Mouse (Mus musculus): ENCODE results near the gene Gm21994. TPM values are rescaled to one million over a fixed set of nuclear protein-coding genes. Genes with fewer than 3 reads are reported as not detected.
"Not testable (repeated sequence)": the region's sequence is repeated elsewhere in the genome, so short reads cannot be mapped to it uniquely, and the experiment has no call there.

The Gm21994 gene
- polyA plus RNA-seq (2012; rRNA removed): 0.15 and 0.34 TPM in 2 replicates

GRCm38 (mm10) chr2:150255491-150255890 lies at the start of gene Gm21994:
Gene Gm21994, minus strand, starts transcription at chr2:150255591.
- not testable (repeated sequence) for DNase-seq (ENCODE audit: low read depth)

- no peak for DNase-seq (ENCODE audit: low read depth)
These were observed 43.7 kb upstream of the Gm21994 start for GRCm38 (mm10) chr2:150299096-150299495.

GRCm38 (mm10) chr2:150293669-150294068 lies 38.3 kb upstream of the Gm21994 start:
- no peak for DNase-seq (ENCODE audit: low read depth)

- not testable (repeated sequence) for DNase-seq (ENCODE audit: low read depth)
These were observed 1.9 kb upstream of the Gm21994 start, which contains the start of gene Gm14124 for GRCm38 (mm10) chr2:150257291-150257690. Gene Gm14124, plus strand, starts transcription at chr2:150257517.

- DNase-seq (ENCODE audit: low read depth): not testable (repeated sequence)
These were observed 1.5 kb upstream of the Gm21994 start for GRCm38 (mm10) chr2:150256861-150257260.

- DNase-seq (ENCODE audit: low read depth): no peak
These were observed 12.2 kb downstream of the Gm21994 start for GRCm38 (mm10) chr2:150243211-150243610.

- not testable (repeated sequence) for DNase-seq (ENCODE audit: low read depth)
These were observed 32.1 kb downstream of the Gm21994 start for GRCm38 (mm10) chr2:150223263-150223662.

GRCm38 (mm10) chr2:150218363-150218725 lies 37.0 kb downstream of the Gm21994 start:
- not testable (repeated sequence) for DNase-seq (ENCODE audit: low read depth)

- DNase-seq (ENCODE audit: low read depth): peak; percentile 37
These were observed 37.6 kb downstream of the Gm21994 start, which contains the start of gene Zfp937 for GRCm38 (mm10) chr2:150217600-150218362. Gene Zfp937, plus strand, starts transcription at chr2:150218073.

Other genes with a start within 250 kb of the Gm21994 start
- 2.2 and 2.5 TPM in 2 replicates for gene Zfp120, start 118.9 kb downstream of the Gm21994 start, polyA plus RNA-seq (2012; rRNA removed)
- not detected in 2 replicates for gene Gm10770, start 75.9 kb downstream of the Gm21994 start, polyA plus RNA-seq (2012; rRNA removed)
- gene Gm14139, start 73.8 kb downstream of the Gm21994 start, polyA plus RNA-seq (2012; rRNA removed): not detected in 2 replicates
- gene Zfp937, start 37.5 kb downstream of the Gm21994 start, polyA plus RNA-seq (2012; rRNA removed): 0.78 and 1.2 TPM in 2 replicates
- gene Gm14124, start 1.9 kb upstream of the Gm21994 start, polyA plus RNA-seq (2012; rRNA removed): not detected in 2 replicates
- gene Gm10130, start 68.1 kb upstream of the Gm21994 start, polyA plus RNA-seq (2012; rRNA removed): not detected in 2 replicates
- gene 3300002I08Rik, start 107.2 kb upstream of the Gm21994 start, polyA plus RNA-seq (2012; rRNA removed): 2.6 and 2.7 TPM in 2 replicates
- 0.41 and 0.43 TPM in 2 replicates for gene Zfp442, start 195.9 kb upstream of the Gm21994 start, polyA plus RNA-seq (2012; rRNA removed)
- not detected in 2 replicates for gene Zfp345, start 229.5 kb upstream of the Gm21994 start, polyA plus RNA-seq (2012; rRNA removed)

Data from gonadal fat pad, adult 2 months (tissue).